Mouse (Mus musculus): ENCODE data around the gene Csk.

Gene Csk

GRCm38 (mm10) chr9:57604875-57605274 lies 48.6 kb downstream of the Csk start:
- DNase-seq (ENCODE audit: low spot score in 2 of 2): no peak

GRCm38 (mm10) chr9:57602098-57602497 lies 51.3 kb downstream of the Csk start:
- DNase-seq (ENCODE audit: low spot score in 2 of 2): no peak

GRCm38 (mm10) chr9:57601353-57601706 lies 52.1 kb downstream of the Csk start:
- no peak for DNase-seq (ENCODE audit: low spot score in 2 of 2)

GRCm38 (mm10) chr9:57600620-57601352 lies 52.6 kb downstream of the Csk start:
- DNase-seq (ENCODE audit: low spot score in 2 of 2): no peak

- DNase-seq (ENCODE audit: low spot score in 2 of 2): no peak
Observed at GRCm38 (mm10) chr9:57598851-57599563, 54.4 kb downstream of the Csk start.

GRCm38 (mm10) chr9:57597929-57598382 lies 55.5 kb downstream of the Csk start:
- DNase-seq (ENCODE audit: low spot score in 2 of 2): no peak

GRCm38 (mm10) chr9:57597265-57597664 lies 56.2 kb downstream of the Csk start:
- DNase-seq (ENCODE audit: low spot score in 2 of 2): no peak

GRCm38 (mm10) chr9:57594174-57594509 lies 59.3 kb downstream of the Csk start:
- DNase-seq (ENCODE audit: low spot score in 2 of 2): no peak

GRCm38 (mm10) chr9:57593454-57594173 lies 59.8 kb downstream of the Csk start:
- no peak for DNase-seq (ENCODE audit: low spot score in 2 of 2)

GRCm38 (mm10) chr9:57590726-57591125 lies 62.7 kb downstream of the Csk start:
- DNase-seq (ENCODE audit: low spot score in 2 of 2): no peak

- DNase-seq (ENCODE audit: low spot score in 2 of 2): peak; percentile 78 to 81
Observed at GRCm38 (mm10) chr9:57589224-57590126, 64.0 kb downstream of the Csk start, which contains the start of gene Ulk3. Gene Ulk3 (plus strand): TSS chr9:57589452.

- no peak for DNase-seq (ENCODE audit: low spot score in 2 of 2)
Observed at GRCm38 (mm10) chr9:57584991-57585390, 68.4 kb downstream of the Csk start.

- DNase-seq (ENCODE audit: low spot score in 2 of 2): no peak
Observed at GRCm38 (mm10) chr9:57577144-57577849, 76.1 kb downstream of the Csk start.
